Mouse (Mus musculus): ENCODE results near the gene Hcn4. TPM values are rescaled to one million over a fixed set of nuclear protein-coding genes. Genes with fewer than 3 reads are reported as not detected.

The Hcn4 gene
- polyA plus RNA-seq, 1 experiment from 2014 or later, result 3.2 TPM

- H3K9ac ChIP-seq (ENCODE audit: low read depth, low read length), result no peak overlapping the region
- H3K9me3 ChIP-seq (replicated peaks; ENCODE audit: control insufficient read depth, low read length), result no peaks in the 10 kb centered on the region
- WGBS (ENCODE audit: insufficient replicate concordance), result 77% methylated on average over 3 of the region's 3 CpGs
- no peak overlapping the region for H3K4me2 ChIP-seq
- H3K4me1 ChIP-seq (ENCODE audit: control insufficient read depth, insufficient read depth, low read length), result peaks cover 48% of the 10 kb centered on the region
- H3K4me3 ChIP-seq (ENCODE audit: low read depth, low read length), result no peak overlapping the region
- no peak for ATAC-seq (replicated peaks; ENCODE audit: insufficient number of reproducible peaks, low FRiP score, low TSS enrichment)
- H3K27me3 ChIP-seq (ENCODE audit: control insufficient read depth, insufficient read depth, low read length), result no peaks in the 10 kb centered on the region
- no peak overlapping the region for H3K27ac ChIP-seq (ENCODE audit: low read depth, low read length)
- H3K36me3 ChIP-seq (ENCODE audit: control insufficient read depth, insufficient read depth, low read length), result no peaks in the 10 kb centered on the region
Observed at GRCm38 (mm10) chr9:58832939-58833338, 9.7 kb downstream of the Hcn4 start.

GRCm38 (mm10) chr9:58837174-58837573 lies 14.0 kb downstream of the Hcn4 start:
- Histone ChIP-seq H3K4me2 (peak overlapping the region; percentile 10; the same call in 1 of the 2 replicates), H3K9me3 (replicated peaks; ENCODE audit: control insufficient read depth, low read length) (no peaks in the 10 kb centered on the region), H3K27me3 (ENCODE audit: control insufficient read depth, insufficient read depth, low read length) (no peaks in the 10 kb centered on the region), H3K4me3 (ENCODE audit: low read depth, low read length) (no peak overlapping the region), H3K9ac (ENCODE audit: low read depth, low read length) (no peak overlapping the region), H3K36me3 (ENCODE audit: control insufficient read depth, insufficient read depth, low read length) (no peaks in the 10 kb centered on the region), H3K27ac (ENCODE audit: low read depth, low read length) (peak overlapping the region; percentile 84), H3K4me1 (ENCODE audit: control insufficient read depth, insufficient read depth, low read length) (peaks cover 40% of the 10 kb centered on the region)
- WGBS (ENCODE audit: insufficient replicate concordance), result 33% methylated on average over 5 of the region's 5 CpGs
- no peak for ATAC-seq (replicated peaks; ENCODE audit: insufficient number of reproducible peaks, low FRiP score, low TSS enrichment)

GRCm38 (mm10) chr9:58838504-58838903 lies 15.3 kb downstream of the Hcn4 start:
- Histone ChIP-seq H3K27ac (ENCODE audit: low read depth, low read length) (peak overlapping the region; percentile 50; the same call in 1 of the 2 replicates), H3K9me3 (replicated peaks; ENCODE audit: control insufficient read depth, low read length) (no peaks in the 10 kb centered on the region), H3K36me3 (ENCODE audit: control insufficient read depth, insufficient read depth, low read length) (no peaks in the 10 kb centered on the region), H3K4me1 (ENCODE audit: control insufficient read depth, insufficient read depth, low read length) (peaks cover 48% of the 10 kb centered on the region), H3K9ac (ENCODE audit: low read depth, low read length) (no peak overlapping the region), H3K27me3 (ENCODE audit: control insufficient read depth, insufficient read depth, low read length) (no peaks in the 10 kb centered on the region), H3K4me2 (no peak overlapping the region), H3K4me3 (ENCODE audit: low read depth, low read length) (no peak overlapping the region)
- ATAC-seq (replicated peaks; ENCODE audit: insufficient number of reproducible peaks, low FRiP score, low TSS enrichment), result no peak; the same call in 1 of the 2 replicates
- 66% methylated on average over 5 of the region's 5 CpGs for WGBS (ENCODE audit: insufficient replicate concordance)

GRCm38 (mm10) chr9:58841655-58842054 lies 18.4 kb downstream of the Hcn4 start:
- Histone ChIP-seq H3K9ac (ENCODE audit: low read depth, low read length) (no peak overlapping the region), H3K27me3 (ENCODE audit: control insufficient read depth, insufficient read depth, low read length) (no peaks in the 10 kb centered on the region), H3K27ac (ENCODE audit: low read depth, low read length) (no peak overlapping the region), H3K4me2 (no peak overlapping the region), H3K36me3 (ENCODE audit: control insufficient read depth, insufficient read depth, low read length) (no peaks in the 10 kb centered on the region; the same call in 1 of the 2 replicates), H3K4me1 (ENCODE audit: control insufficient read depth, insufficient read depth, low read length) (peaks cover 40% of the 10 kb centered on the region), H3K9me3 (replicated peaks; ENCODE audit: control insufficient read depth, low read length) (no peaks in the 10 kb centered on the region), H3K4me3 (ENCODE audit: low read depth, low read length) (no peak overlapping the region)
- ATAC-seq (replicated peaks; ENCODE audit: insufficient number of reproducible peaks, low FRiP score, low TSS enrichment), result no peak
- 24% methylated on average over 6 of the region's 6 CpGs for WGBS (ENCODE audit: insufficient replicate concordance)

GRCm38 (mm10) chr9:58844597-58844996 lies 21.4 kb downstream of the Hcn4 start:
- no peak overlapping the region for H3K4me3 ChIP-seq (ENCODE audit: low read depth, low read length)
- H3K4me2 ChIP-seq, result no peak overlapping the region
- WGBS (ENCODE audit: insufficient replicate concordance), result 83% methylated on average over 3 of the region's 3 CpGs
- H3K4me1 ChIP-seq (ENCODE audit: control insufficient read depth, insufficient read depth, low read length), result peaks cover 46% of the 10 kb centered on the region
- H3K9me3 ChIP-seq (replicated peaks; ENCODE audit: control insufficient read depth, low read length), result no peaks in the 10 kb centered on the region
- ATAC-seq (replicated peaks; ENCODE audit: insufficient number of reproducible peaks, low FRiP score, low TSS enrichment), result no peak
- no peak overlapping the region for H3K27ac ChIP-seq (ENCODE audit: low read depth, low read length)
- H3K27me3 ChIP-seq (ENCODE audit: control insufficient read depth, insufficient read depth, low read length), result no peaks in the 10 kb centered on the region
- no peak overlapping the region for H3K9ac ChIP-seq (ENCODE audit: low read depth, low read length)
- H3K36me3 ChIP-seq (ENCODE audit: control insufficient read depth, insufficient read depth, low read length), result no peaks in the 10 kb centered on the region; the same call in 1 of the 2 replicates

GRCm38 (mm10) chr9:58847008-58847407 lies 23.8 kb downstream of the Hcn4 start:
- ATAC-seq (replicated peaks; ENCODE audit: insufficient number of reproducible peaks, low FRiP score, low TSS enrichment), result no peak
- Histone ChIP-seq H3K9me3 (replicated peaks; ENCODE audit: control insufficient read depth, low read length) (no peaks in the 10 kb centered on the region), H3K9ac (ENCODE audit: low read depth, low read length) (peak overlapping the region; percentile 43), H3K4me3 (ENCODE audit: low read depth, low read length) (no peak overlapping the region), H3K36me3 (ENCODE audit: control insufficient read depth, insufficient read depth, low read length) (no peaks in the 10 kb centered on the region; the same call in 1 of the 2 replicates), H3K4me2 (peak overlapping the region; percentile 7; the same call in 1 of the 2 replicates), H3K4me1 (ENCODE audit: control insufficient read depth, insufficient read depth, low read length) (peaks cover 55% of the 10 kb centered on the region), H3K27me3 (ENCODE audit: control insufficient read depth, insufficient read depth, low read length) (no peaks in the 10 kb centered on the region), H3K27ac (ENCODE audit: low read depth, low read length) (peak overlapping the region; percentile 68)
- 6% methylated on average over 3 of the region's 3 CpGs for WGBS (ENCODE audit: insufficient replicate concordance)

GRCm38 (mm10) chr9:58847676-58848075 lies 24.5 kb downstream of the Hcn4 start:
- H3K4me1 ChIP-seq (ENCODE audit: control insufficient read depth, insufficient read depth, low read length), result peaks cover 49% of the 10 kb centered on the region
- no peaks in the 10 kb centered on the region; the same call in 1 of the 2 replicates for H3K36me3 ChIP-seq (ENCODE audit: control insufficient read depth, insufficient read depth, low read length)
- H3K4me2 ChIP-seq, result 0 out of 2 replicates have a peak overlapping the region, but pooled peaks have one; percentile 7
- peak; percentile 65 for ATAC-seq (replicated peaks; ENCODE audit: insufficient number of reproducible peaks, low FRiP score, low TSS enrichment)
- WGBS (ENCODE audit: insufficient replicate concordance), result 27% methylated on average over 7 of the region's 7 CpGs
- H3K27me3 ChIP-seq (ENCODE audit: control insufficient read depth, insufficient read depth, low read length), result no peaks in the 10 kb centered on the region
- peak overlapping the region; percentile 43; the same call in 1 of the 2 replicates for H3K9ac ChIP-seq (ENCODE audit: low read depth, low read length)
- H3K27ac ChIP-seq (ENCODE audit: low read depth, low read length), result peak overlapping the region; percentile 68
- no peak overlapping the region for H3K4me3 ChIP-seq (ENCODE audit: low read depth, low read length)
- H3K9me3 ChIP-seq (replicated peaks; ENCODE audit: control insufficient read depth, low read length), result no peaks in the 10 kb centered on the region

- Histone ChIP-seq H3K4me1 (ENCODE audit: control insufficient read depth, insufficient read depth, low read length) (peaks cover 49% of the 10 kb centered on the region), H3K36me3 (ENCODE audit: control insufficient read depth, insufficient read depth, low read length) (no peaks in the 10 kb centered on the region; the same call in 1 of the 2 replicates), H3K9ac (ENCODE audit: low read depth, low read length) (no peak overlapping the region), H3K27me3 (ENCODE audit: control insufficient read depth, insufficient read depth, low read length) (no peaks in the 10 kb centered on the region), H3K9me3 (replicated peaks; ENCODE audit: control insufficient read depth, low read length) (no peaks in the 10 kb centered on the region), H3K4me3 (ENCODE audit: low read depth, low read length) (no peak overlapping the region), H3K27ac (ENCODE audit: low read depth, low read length) (no peak overlapping the region), H3K4me2 (no peak overlapping the region)
- ATAC-seq (replicated peaks; ENCODE audit: insufficient number of reproducible peaks, low FRiP score, low TSS enrichment), result no peak
- WGBS (ENCODE audit: insufficient replicate concordance), result 70% methylated on average over 13 of the region's 13 CpGs
Observed at GRCm38 (mm10) chr9:58849576-58850315, 26.5 kb downstream of the Hcn4 start.

GRCm38 (mm10) chr9:58854931-58855330 lies 31.7 kb downstream of the Hcn4 start:
- 47% methylated on average over 3 of the region's 3 CpGs for WGBS (ENCODE audit: insufficient replicate concordance)
- no peak overlapping the region for H3K27ac ChIP-seq (ENCODE audit: low read depth, low read length)
- no peak overlapping the region for H3K9ac ChIP-seq (ENCODE audit: low read depth, low read length)
- H3K9me3 ChIP-seq (replicated peaks; ENCODE audit: control insufficient read depth, low read length), result no peaks in the 10 kb centered on the region
- no peaks in the 10 kb centered on the region for H3K36me3 ChIP-seq (ENCODE audit: control insufficient read depth, insufficient read depth, low read length)
- H3K27me3 ChIP-seq (ENCODE audit: control insufficient read depth, insufficient read depth, low read length), result no peaks in the 10 kb centered on the region
- H3K4me2 ChIP-seq, result no peak overlapping the region
- ATAC-seq (replicated peaks; ENCODE audit: insufficient number of reproducible peaks, low FRiP score, low TSS enrichment), result no peak
- H3K4me1 ChIP-seq (ENCODE audit: control insufficient read depth, insufficient read depth, low read length), result peaks cover 14% of the 10 kb centered on the region
- no peak overlapping the region for H3K4me3 ChIP-seq (ENCODE audit: low read depth, low read length)

All from heart, embryonic 11.5 days (tissue).